Mouse (Mus musculus): ENCODE measurements around the gene Pex26. TPM values are rescaled to one million over a fixed set of nuclear protein-coding genes. Genes with fewer than 3 reads are reported as not detected.

Gene Pex26
- total and polyA plus RNA-seq, 3 experiments = 6.9 to 9.9 TPM; not detected in 1

DNA sequence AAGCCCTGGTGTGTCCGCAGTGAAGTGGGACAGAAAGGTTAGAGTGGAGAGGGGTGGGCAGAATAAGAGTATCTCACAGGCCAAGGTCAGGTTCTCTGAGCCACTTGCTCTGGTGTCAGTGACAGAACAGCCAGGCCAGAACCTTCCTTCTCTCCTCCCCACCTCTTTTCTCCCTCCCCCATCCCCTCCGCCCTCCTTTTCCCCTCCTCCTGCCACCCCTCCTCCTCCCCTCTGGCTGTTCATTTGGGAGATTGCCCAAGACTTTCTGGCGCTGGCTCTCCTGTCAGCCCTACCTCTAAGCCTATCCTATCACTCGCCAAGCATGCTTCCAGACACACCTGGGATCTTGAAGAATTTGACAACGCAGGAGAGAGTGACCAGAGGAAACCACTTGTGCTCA lies 28.3 kb downstream of the Pex26 start:
- no peaks in the 10 kb centered on the region for H3K79me2 ChIP-seq (ENCODE audit: control insufficient read depth, insufficient read depth, low read length, poor library complexity)
- H3K27ac ChIP-seq (ENCODE audit: control insufficient read depth, low read depth, low read length) = no peak overlapping the region
- TF ChIP-seq ZC3H11A (IDR thresholded peaks at IDR 0.05; ENCODE audit: low read depth, low read length) (no peak), MEF2A (IDR thresholded peaks at IDR 0.05; ENCODE audit: extremely low read depth, insufficient replicate concordance, low read depth, low read length, poor library complexity, severe bottlenecking) (no peak), ZNF384 (IDR thresholded peaks at IDR 0.05; ENCODE audit: low read depth, low read length) (no peak)
- H3K27me3 ChIP-seq (ENCODE audit: control insufficient read depth in 1 of 2, insufficient read depth in 2 of 2, low read length in 2 of 2) = no peaks in the 10 kb centered on the region
- H3K4me3 ChIP-seq (ENCODE audit: control insufficient read depth in 1 of 2, insufficient read depth in 1 of 2, low read depth in 2 of 2, low read length in 2 of 2) = peak overlapping the region; percentile 45 to 59; a peak in 3 of 4 replicates
- H3K9me3 ChIP-seq (replicated peaks; ENCODE audit: insufficient read depth, low read length) = no peaks in the 10 kb centered on the region
- no peak for DNase-seq (ENCODE audit: low read depth, low spot score)
- no peak overlapping the region for H3K9ac ChIP-seq (ENCODE audit: control insufficient read depth, low read depth, low read length, poor library complexity, severe bottlenecking)
- H3K4me1 ChIP-seq (ENCODE audit: control insufficient read depth in 1 of 2, insufficient read depth in 2 of 2, low read length in 2 of 2) = peaks cover 6 to 29% of the 10 kb centered on the region in 2 experiments
- H3K36me3 ChIP-seq (ENCODE audit: control insufficient read depth in 1 of 2, insufficient read depth in 2 of 2, low read length in 2 of 2) = peaks cover 0 to 24% of the 10 kb centered on the region in 2 experiments; a peak in 2 of 4 replicates

DNA sequence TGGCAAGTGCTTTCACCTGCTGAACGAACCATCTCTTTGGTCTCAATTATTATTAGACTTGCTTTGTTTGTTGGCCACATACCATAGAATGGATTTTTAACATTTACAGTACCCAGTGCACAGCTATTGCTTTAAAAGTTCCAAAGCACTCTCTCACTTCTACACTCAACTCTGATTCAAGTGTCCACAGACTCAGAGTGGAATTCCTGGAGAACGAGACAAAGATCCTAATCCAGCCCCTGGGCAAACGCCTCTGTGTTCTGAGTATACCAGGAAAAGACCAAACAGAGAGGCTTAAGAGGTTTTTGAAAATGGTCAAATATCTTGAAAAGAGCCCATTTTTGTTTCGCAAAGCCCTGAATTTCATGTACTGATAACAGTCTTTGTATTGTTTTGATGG lies 29.5 kb downstream of the Pex26 start:
- Histone ChIP-seq H3K4me3 (ENCODE audit: control insufficient read depth in 1 of 2, insufficient read depth in 1 of 2, low read depth in 2 of 2, low read length in 2 of 2) (no peak overlapping the region), H3K36me3 (ENCODE audit: control insufficient read depth in 1 of 2, insufficient read depth in 2 of 2, low read length in 2 of 2) (peaks cover 0 to 24% of the 10 kb centered on the region in 2 experiments; a peak in 2 of 4 replicates), H3K27me3 (ENCODE audit: control insufficient read depth in 1 of 2, insufficient read depth in 2 of 2, low read length in 2 of 2) (no peaks in the 10 kb centered on the region), H3K79me2 (ENCODE audit: control insufficient read depth, insufficient read depth, low read length, poor library complexity) (no peaks in the 10 kb centered on the region), H3K9me3 (replicated peaks; ENCODE audit: insufficient read depth, low read length) (no peaks in the 10 kb centered on the region), H3K4me1 (ENCODE audit: control insufficient read depth in 1 of 2, insufficient read depth in 2 of 2, low read length in 2 of 2) (peaks cover 6 to 29% of the 10 kb centered on the region in 2 experiments), H3K27ac (ENCODE audit: control insufficient read depth, low read depth, low read length) (no peak overlapping the region), H3K9ac (ENCODE audit: control insufficient read depth, low read depth, low read length, poor library complexity, severe bottlenecking) (no peak overlapping the region)
- TF ChIP-seq RAD21 (IDR thresholded peaks at IDR 0.05; ENCODE audit: low read depth, low read length) = no peak
- DNase-seq (ENCODE audit: low read depth, low spot score) = no peak

DNA sequence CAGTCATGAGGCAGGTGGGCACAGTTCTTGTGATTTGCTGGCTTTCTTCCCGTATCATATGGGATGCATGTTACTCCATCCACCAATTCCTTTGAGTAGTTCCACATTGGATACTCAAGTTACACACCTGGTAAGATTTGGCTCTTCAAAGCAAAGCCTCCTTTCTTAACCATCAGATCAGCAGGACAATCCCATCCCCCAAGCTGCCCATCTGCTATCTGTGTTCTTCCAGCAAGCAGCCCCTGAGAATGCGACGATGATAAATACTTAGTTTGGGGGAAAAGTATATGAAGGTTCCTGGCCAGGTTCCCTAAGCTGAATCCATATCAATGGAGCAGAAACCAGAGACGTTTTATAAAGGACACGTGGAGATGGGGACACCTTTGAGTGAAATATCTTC lies 30.8 kb downstream of the Pex26 start:
- Histone ChIP-seq H3K27ac (ENCODE audit: control insufficient read depth, low read depth, low read length) (peak overlapping the region; percentile 58), H3K27me3 (ENCODE audit: control insufficient read depth in 1 of 2, insufficient read depth in 2 of 2, low read length in 2 of 2) (no peaks in the 10 kb centered on the region), H3K4me1 (ENCODE audit: control insufficient read depth in 1 of 2, insufficient read depth in 2 of 2, low read length in 2 of 2) (peaks cover 6 to 29% of the 10 kb centered on the region in 2 experiments), H3K9ac (ENCODE audit: control insufficient read depth, low read depth, low read length, poor library complexity, severe bottlenecking) (peak overlapping the region; percentile 10; the same call in 1 of the 2 replicates), H3K79me2 (ENCODE audit: control insufficient read depth, insufficient read depth, low read length, poor library complexity) (no peaks in the 10 kb centered on the region), H3K9me3 (replicated peaks; ENCODE audit: insufficient read depth, low read length) (no peaks in the 10 kb centered on the region), H3K36me3 (ENCODE audit: control insufficient read depth in 1 of 2, insufficient read depth in 2 of 2, low read length in 2 of 2) (peaks cover 0 to 24% of the 10 kb centered on the region in 2 experiments; a peak in 2 of 4 replicates), H3K4me3 (ENCODE audit: control insufficient read depth in 1 of 2, insufficient read depth in 1 of 2, low read depth in 2 of 2, low read length in 2 of 2) (no peak overlapping the region)
- no peak for DNase-seq (ENCODE audit: low read depth, low spot score)
- TF ChIP-seq NELFE (IDR thresholded peaks at IDR 0.05; ENCODE audit: low read depth, low read length) (no peak), POLR2AphosphoS5 (IDR thresholded peaks at IDR 0.05; ENCODE audit: borderline replicate concordance, low read depth, low read length) (no peak), HCFC1 (IDR thresholded peaks at IDR 0.05; ENCODE audit: low read depth, low read length) (no peak), ZMIZ1 (IDR thresholded peaks at IDR 0.05; ENCODE audit: low read depth, low read length) (no peak), NRF1 (IDR thresholded peaks at IDR 0.05; ENCODE audit: insufficient read depth, low read depth, low read length, poor library complexity, severe bottlenecking) (no peak), BHLHE40 (IDR thresholded peaks at IDR 0.05; ENCODE audit: borderline replicate concordance, low read depth, low read length) (no peak)

All from MEL (cell line).